In the genomic region with DNA sequence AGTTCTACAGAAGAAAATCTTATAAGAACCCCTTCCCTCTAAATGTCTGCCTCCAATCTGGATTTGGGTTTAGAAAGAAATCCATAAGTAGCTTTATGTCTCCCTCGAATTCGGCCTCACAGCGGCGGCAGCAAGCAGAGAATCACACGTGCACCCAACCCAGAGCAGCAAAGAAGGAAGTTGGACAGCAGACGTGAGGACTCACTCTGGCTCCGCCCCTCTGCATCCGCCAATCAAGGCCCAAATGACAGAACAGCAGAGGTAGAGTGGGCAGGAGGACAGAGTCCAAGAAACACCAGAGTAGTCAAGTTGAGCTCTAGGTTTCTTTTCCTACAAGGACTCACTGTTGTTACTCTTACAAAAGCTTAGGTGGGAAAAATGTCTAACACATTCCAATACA, we compare ENCODE assay signal across 1 mouse cellular context.
A peak's percentile ranks its signal among the peaks of the same experiment; 100 is the strongest.
TF ChIP-seq lines count a peak whose summit lies in the region.

No protein-coding gene starts in this region.

TF ChIP-seq in MEL, 35 proteins besides CTCF, POLR2A, EP300 and RAD21 (continued from another document):
- TF ChIP-seq ETS1 (IDR thresholded peaks at IDR 0.05; ENCODE audit: low read depth, low read length) (peak; percentile 73; the same call in 1 of the 2 replicates), TAL1 (IDR thresholded peaks at IDR 0.05; ENCODE audit: low read length) (no peak), TCF12 (IDR thresholded peaks at IDR 0.05; ENCODE audit: low read depth, low read length) (0 out of 2 replicates have a peak, but pooled peaks have one; percentile 25), SMC3 (IDR thresholded peaks at IDR 0.05; ENCODE audit: low read depth, low read length) (no peak)
